Mouse (Mus musculus) hindbrain, postnatal 0 days (tissue): ENCODE measurements around the gene Slc35g3. TPM values are rescaled to one million over a fixed set of nuclear protein-coding genes. Genes with fewer than 3 reads are reported as not detected.

Source experiments
- ATAC-seq: fragments of 200-750 bp; cut with Nextera tagmentation; 2 replicates; pipeline ENCODE4 v1.8.0; 2017; ENCODE audit warnings: mild to moderate bottlenecking, moderate TSS enrichment, moderate library complexity
- DNase-seq: peaks from one replicate; pipeline ENCODE4 v3.0.0-alpha.2; 2015; ENCODE audit warnings: low spot score
- H3K27ac ChIP-seq: fragments of 300-500 bp; sonication (generic); 2 replicates; pipeline ENCODE4 v1.5.1; 2014; ENCODE audit warnings: mild to moderate bottlenecking
- H3K27me3 ChIP-seq: fragments of 300-500 bp; sonication (generic); 2 replicates; pipeline ENCODE4 v1.6.1; 2014; ENCODE audit warnings: low read length, mixed read lengths; ENCODE audit not compliant: insufficient read depth
- H3K36me3 ChIP-seq: fragments of 300-500 bp; sonication (generic); 2 replicates; pipeline ENCODE4 v1.6.1; 2014; ENCODE audit warnings: low read length, mixed read lengths; ENCODE audit not compliant: insufficient read depth
- H3K4me1 ChIP-seq: fragments of 300-500 bp; sonication (generic); 2 replicates; pipeline ENCODE4 v1.6.1; 2014; ENCODE audit warnings: antibody characterized with exemption, low read length, mixed read lengths; ENCODE audit not compliant: insufficient read depth
- H3K4me2 ChIP-seq: fragments of 300-500 bp; sonication (generic); 2 replicates; pipeline ENCODE4 v1.6.1; 2014; ENCODE audit warnings: low read depth, mild to moderate bottlenecking, low read length, moderate library complexity, mixed read lengths
- H3K4me3 ChIP-seq: fragments of 300-500 bp; sonication (generic); 2 replicates; pipeline ENCODE4 v1.5.1; 2014; ENCODE audit warnings: low read length
- H3K9ac ChIP-seq: fragments of 300-500 bp; sonication (generic); replicated peaks from 2 replicates; pipeline ENCODE4 v1.6.1; 2014; ENCODE audit warnings: mild to moderate bottlenecking, low read length, moderate library complexity, mixed read lengths
- H3K9me3 ChIP-seq: fragments of 300-500 bp; sonication (generic); 2 replicates; pipeline ENCODE4 v1.6.1; 2016; ENCODE audit warnings: low read length, mixed read lengths
- CTCF ChIP-seq: IDR thresholded peaks from 2 replicates; pipeline ENCODE4 v1.5.1; 2016; ENCODE audit warnings: antibody characterized with exemption, control low read depth, low read depth
- WGBS: fragments of 180-500 bp; shearing (Covaris S2); extraction: QIAGEN DNeasy Blood & Tissue Kit; methylation state at CpG from one replicate; pipeline ENCODE4 v1.1.7; 2014; 5-methylcytosine and 5-hydroxymethylcytosine counted together
- polyA plus RNA-seq: library from polyadenylated mRNA; unstranded; fragments of >200 nt; fragmentation: Nextera tagmentation; extraction: Ambion mirVana; gene quantifications from 2 replicates; pipeline ENCODE4 v1.2.1, GENCODE M21; 2015
- total RNA-seq: library from RNA; depleted of rRNA; stranded (reverse); fragments of >200 nt; gene quantifications from 2 replicates; pipeline ENCODE4 v1.2.3, GENCODE M21; 2014

The Slc35g3 gene
- total and polyA plus RNA-seq, 2 experiments from 2014 or later = 0.15 TPM; not detected in 1

GRCm38 (mm10) chr11:69799394-69800137, 37.8 kb upstream of the Slc35g3 start:
- Histone ChIP-seq H3K4me2 (peak overlapping the region; percentile 95), H3K9me3 (no peaks in the 10 kb centered on the region), H3K4me3 (peak overlapping the region; percentile 60), H3K4me1 (peaks cover 29% of the 10 kb centered on the region), H3K27me3 (0 out of 2 replicates have a peak, but pooled peaks cover 3% of the 10 kb centered on the region), H3K27ac (peak overlapping the region; percentile 92), H3K36me3 (no peaks in the 10 kb centered on the region), H3K9ac (peak overlapping the region; percentile 71)
- WGBS = 11% methylated on average over 12 of the region's 12 CpGs
- ATAC-seq (no peak), DNase-seq (peak; percentile 53)
- no peak for TF ChIP-seq CTCF

DNA sequence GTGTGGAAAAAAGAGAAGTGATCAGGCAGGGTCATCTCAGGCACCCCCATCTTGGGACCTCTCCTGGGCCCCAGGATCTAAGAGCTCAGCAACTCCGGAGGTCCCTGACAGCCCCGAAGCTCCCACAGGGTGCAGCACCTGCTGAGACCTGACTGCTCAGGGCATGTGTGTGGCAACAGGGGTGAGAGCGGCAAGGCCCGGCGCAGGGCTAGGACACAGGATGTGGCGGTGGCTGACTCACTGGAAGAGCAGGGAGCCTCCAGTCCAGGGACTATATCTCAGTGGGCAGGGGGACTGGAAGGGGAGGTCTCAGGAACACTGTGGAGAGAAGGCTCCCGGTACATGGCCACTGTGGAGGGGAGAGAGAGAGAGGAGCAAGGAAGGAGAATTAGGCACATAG, 36.2 kb upstream of the Slc35g3 start:
- Histone ChIP-seq H3K4me3 (no peak overlapping the region), H3K9ac (no peak overlapping the region), H3K4me1 (peaks cover 19% of the 10 kb centered on the region), H3K27me3 (no peaks in the 10 kb centered on the region), H3K9me3 (no peaks in the 10 kb centered on the region), H3K4me2 (no peak overlapping the region), H3K36me3 (no peaks in the 10 kb centered on the region), H3K27ac (no peak overlapping the region)
- no peak for TF ChIP-seq CTCF
- 80% methylated on average over 7 of the region's 7 CpGs for WGBS
- ATAC-seq (no peak), DNase-seq (no peak)

DNA sequence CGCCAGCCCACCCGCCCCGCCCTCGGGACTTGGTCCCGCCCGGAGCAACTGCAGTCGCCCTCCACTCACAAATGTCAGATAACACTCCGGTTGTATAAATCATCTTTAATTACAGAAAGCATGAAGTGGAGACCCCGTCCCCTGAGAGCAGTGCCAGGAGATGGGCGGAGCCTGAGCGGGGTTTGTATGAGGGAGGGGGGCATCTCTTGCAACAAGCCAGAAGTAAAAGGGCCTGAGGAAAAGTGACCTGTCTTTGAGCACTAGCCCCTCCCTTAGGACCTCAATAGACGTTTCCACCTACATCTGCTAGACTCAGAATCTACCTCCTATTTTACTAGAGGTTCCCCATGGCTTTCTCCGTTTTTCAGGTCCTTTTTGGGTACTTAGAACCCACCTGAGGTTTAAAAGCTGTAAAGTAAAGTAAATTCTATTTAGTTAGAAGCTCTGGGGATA, 34.2 kb upstream of the Slc35g3 start:
- Histone ChIP-seq H3K27ac (no peak overlapping the region), H3K4me3 (peak overlapping the region; percentile 39), H3K4me2 (peak overlapping the region; percentile 64), H3K9me3 (no peaks in the 10 kb centered on the region), H3K9ac (peak overlapping the region; percentile 25; the same call in 1 of the 2 replicates), H3K36me3 (no peaks in the 10 kb centered on the region), H3K4me1 (peaks cover 15% of the 10 kb centered on the region), H3K27me3 (no peaks in the 10 kb centered on the region)
- no peak for DNase-seq
- TF ChIP-seq CTCF = no peak
- ATAC-seq = no peak
- WGBS = 3% methylated on average over 13 of the region's 13 CpGs

GRCm38 (mm10) chr11:69795168-69795982, 33.6 kb upstream of the Slc35g3 start, which contains the start of gene Chrnb1:
Gene Chrnb1 (minus strand): TSS chr11:69795943.
- H3K4me2 ChIP-seq = peak within 1 kb of the TSS; percentile 64
- H3K9ac ChIP-seq = peak within 1 kb of the TSS; percentile 25; the same call in 1 of the 2 replicates
- no peak within 1 kb of the TSS for H3K27ac ChIP-seq
- no peaks in the 10 kb centered on the region for H3K27me3 ChIP-seq
- no peaks in the 10 kb centered on the region for H3K9me3 ChIP-seq
- DNase-seq (peak; percentile 95), ATAC-seq (peak; percentile 92)
- no peak for TF ChIP-seq CTCF
- peaks cover 14% of the 10 kb centered on the region for H3K4me1 ChIP-seq
- 2% methylated on average over 52 of the region's 52 CpGs for WGBS
- no peaks in the 10 kb centered on the region for H3K36me3 ChIP-seq
- H3K4me3 ChIP-seq = peak within 1 kb of the TSS; percentile 39

- DNase-seq (no peak), ATAC-seq (no peak)
- Histone ChIP-seq H3K9ac (no peak overlapping the region), H3K4me2 (no peak overlapping the region), H3K9me3 (no peaks in the 10 kb centered on the region), H3K4me3 (no peak overlapping the region), H3K36me3 (no peaks in the 10 kb centered on the region), H3K27ac (no peak overlapping the region), H3K27me3 (no peaks in the 10 kb centered on the region), H3K4me1 (no peaks in the 10 kb centered on the region)
- 68% methylated on average over 5 of the region's 5 CpGs for WGBS
- TF ChIP-seq CTCF = no peak
These were observed 31.7 kb upstream of the Slc35g3 start for GRCm38 (mm10) chr11:69793429-69793828.

GRCm38 (mm10) chr11:69791420-69791819, 29.7 kb upstream of the Slc35g3 start:
- WGBS = 62% methylated on average over 5 of the region's 5 CpGs
- no peaks in the 10 kb centered on the region for H3K9me3 ChIP-seq
- H3K36me3 ChIP-seq = no peaks in the 10 kb centered on the region
- ATAC-seq (no peak), DNase-seq (no peak)
- TF ChIP-seq CTCF = no peak
- H3K9ac ChIP-seq = no peak overlapping the region
- H3K4me1 ChIP-seq = no peaks in the 10 kb centered on the region
- H3K4me3 ChIP-seq = no peak overlapping the region
- H3K27me3 ChIP-seq = no peaks in the 10 kb centered on the region
- H3K4me2 ChIP-seq = no peak overlapping the region
- no peak overlapping the region for H3K27ac ChIP-seq
